Mouse (Mus musculus) kidney, adult 2 months (tissue): ENCODE measurements around the gene Spc24. TPM values are rescaled to one million over a fixed set of nuclear protein-coding genes. Genes with fewer than 3 reads are reported as not detected.

Experiments
- DNase-seq: peaks from one replicate; pipeline ENCODE4 v3.0.0; 2021
- H3K27ac ChIP-seq: fragments of 200-500 bp; 2 replicates; pipeline ENCODE4 v1.5.1; 2012; ENCODE audit warnings: low read depth, low read length, control low read depth, inconsistent platforms; ENCODE audit not compliant: insufficient read depth
- H3K27me3 ChIP-seq: fragments of 200-500 bp; replicated peaks from 2 replicates; pipeline ENCODE4 v1.6.1; 2012; ENCODE audit warnings: mild to moderate bottlenecking, moderate library complexity, low read length, inconsistent platforms; ENCODE audit not compliant: control insufficient read depth, insufficient read depth
- H3K36me3 ChIP-seq: fragments of 200-500 bp; 2 replicates; pipeline ENCODE4 v1.6.1; 2012; ENCODE audit warnings: mild to moderate bottlenecking, moderate library complexity, low read length, inconsistent platforms; ENCODE audit not compliant: control insufficient read depth, insufficient read depth
- H3K4me1 ChIP-seq: fragments of 200-500 bp; 2 replicates; pipeline ENCODE4 v1.6.1; 2011; ENCODE audit warnings: low read length; ENCODE audit not compliant: control insufficient read depth, insufficient read depth
- H3K4me3 ChIP-seq: fragments of 200-500 bp; 2 replicates; pipeline ENCODE4 v1.5.1; 2011; ENCODE audit warnings: mild to moderate bottlenecking, low read depth, low read length, control low read depth; ENCODE audit not compliant: insufficient read depth
- CTCF ChIP-seq: fragments of 200-500 bp; conservative IDR thresholded peaks from 2 replicates; pipeline ENCODE4 v1.5.1; 2011; ENCODE audit warnings: low read depth, mild to moderate bottlenecking, control low read depth, low read length, moderate library complexity, mixed read lengths; ENCODE audit not compliant: insufficient read depth, insufficient read length
- POLR2A ChIP-seq: fragments of 200-500 bp; IDR thresholded peaks from one replicate; pipeline ENCODE4 v1.6.1; 2011; ENCODE audit warnings: low read depth, low read length, control low read depth
- WGBS: fragments of 180-500 bp; shearing (Covaris S2); methylation state at CpG from one replicate; pipeline ENCODE4 v1.1.7; 2018; 5-methylcytosine and 5-hydroxymethylcytosine counted together
- polyA plus RNA-seq: library from polyadenylated mRNA; depleted of rRNA; stranded (reverse); fragments of >200 nt; gene quantifications from 2 replicates; pipeline ENCODE4 v1.2.3, GENCODE M21; 2012

Spc24 gene
- polyA plus RNA-seq, 1 experiment: 6.0 TPM

DNA sequence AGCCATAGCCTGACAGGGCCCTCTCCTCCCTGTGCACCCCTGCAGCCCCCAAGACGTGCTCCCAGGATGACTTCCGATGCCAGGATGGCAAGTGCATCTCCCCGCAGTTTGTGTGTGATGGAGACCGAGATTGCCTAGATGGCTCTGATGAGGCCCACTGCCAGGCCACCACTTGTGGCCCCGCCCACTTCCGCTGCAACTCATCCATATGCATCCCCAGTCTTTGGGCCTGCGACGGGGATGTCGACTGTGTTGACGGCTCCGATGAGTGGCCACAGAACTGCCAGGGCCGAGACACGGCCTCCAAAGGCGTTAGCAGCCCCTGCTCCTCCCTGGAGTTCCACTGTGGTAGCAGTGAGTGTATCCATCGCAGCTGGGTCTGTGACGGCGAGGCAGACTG lies 26.7 kb downstream of the Spc24 start:
- no peak overlapping the region for H3K27ac ChIP-seq
- no peaks in the 10 kb centered on the region; the same call in 1 of the 2 replicates for H3K36me3 ChIP-seq
- peaks cover 7% of the 10 kb centered on the region; the same call in 1 of the 2 replicates for H3K4me1 ChIP-seq
- WGBS: 96% methylated on average over 17 of the region's 17 CpGs
- H3K4me3 ChIP-seq: no peak overlapping the region
- TF ChIP-seq POLR2A: no peak
- no peak for TF ChIP-seq CTCF
- DNase-seq: no peak
- no peaks in the 10 kb centered on the region for H3K27me3 ChIP-seq

DNA sequence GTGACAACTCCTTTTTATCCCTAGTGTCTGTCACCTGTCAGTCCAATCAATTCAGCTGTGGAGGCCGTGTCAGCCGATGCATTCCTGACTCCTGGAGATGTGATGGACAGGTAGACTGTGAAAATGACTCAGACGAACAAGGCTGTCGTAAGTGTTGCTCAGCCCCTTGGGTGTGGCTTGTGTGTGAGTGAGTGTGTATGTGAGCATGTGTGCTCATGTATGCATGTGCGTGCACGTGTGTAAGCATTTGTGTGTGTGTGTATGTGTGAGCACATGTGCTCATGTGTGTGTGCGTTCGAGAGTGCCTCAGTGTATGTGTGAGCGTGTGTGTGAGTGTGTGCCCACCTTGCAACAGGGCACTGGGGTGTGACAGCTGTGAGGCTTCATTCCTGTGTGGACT lies 27.8 kb downstream of the Spc24 start:
- no peak for DNase-seq
- WGBS: 93% methylated on average over 9 of the region's 9 CpGs
- Histone ChIP-seq H3K36me3 (no peaks in the 10 kb centered on the region; the same call in 1 of the 2 replicates), H3K27ac (no peak overlapping the region), H3K4me1 (peaks cover 7% of the 10 kb centered on the region; the same call in 1 of the 2 replicates), H3K27me3 (no peaks in the 10 kb centered on the region), H3K4me3 (no peak overlapping the region)
- TF ChIP-seq POLR2A (no peak), CTCF (no peak)

DNA sequence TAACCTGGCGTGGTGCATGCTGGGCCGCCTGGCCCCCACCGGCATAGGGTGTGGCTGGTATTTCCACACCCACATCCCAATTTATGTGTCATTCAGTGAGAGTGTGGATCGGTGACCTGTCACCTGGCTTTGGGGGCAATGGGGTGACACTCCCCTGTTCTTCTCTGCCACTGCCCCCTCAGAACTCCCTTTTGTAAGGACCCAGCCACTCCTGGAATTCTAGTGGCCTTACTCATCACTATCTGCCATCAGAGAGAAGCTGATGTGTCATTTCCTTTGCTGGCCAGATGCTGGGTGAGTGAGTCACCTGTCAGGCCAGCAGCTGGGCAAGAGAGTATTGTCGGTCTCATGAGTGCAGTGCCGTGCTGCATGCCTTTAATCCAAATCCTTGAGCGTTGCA lies 30.8 kb downstream of the Spc24 start:
- H3K27ac ChIP-seq: no peak overlapping the region
- TF ChIP-seq CTCF (no peak), POLR2A (no peak)
- no peak for DNase-seq
- H3K36me3 ChIP-seq: no peaks in the 10 kb centered on the region
- no peaks in the 10 kb centered on the region for H3K27me3 ChIP-seq
- H3K4me3 ChIP-seq: no peak overlapping the region
- 75% methylated on average over 7 of the region's 7 CpGs for WGBS
- no peaks in the 10 kb centered on the region for H3K4me1 ChIP-seq

DNA sequence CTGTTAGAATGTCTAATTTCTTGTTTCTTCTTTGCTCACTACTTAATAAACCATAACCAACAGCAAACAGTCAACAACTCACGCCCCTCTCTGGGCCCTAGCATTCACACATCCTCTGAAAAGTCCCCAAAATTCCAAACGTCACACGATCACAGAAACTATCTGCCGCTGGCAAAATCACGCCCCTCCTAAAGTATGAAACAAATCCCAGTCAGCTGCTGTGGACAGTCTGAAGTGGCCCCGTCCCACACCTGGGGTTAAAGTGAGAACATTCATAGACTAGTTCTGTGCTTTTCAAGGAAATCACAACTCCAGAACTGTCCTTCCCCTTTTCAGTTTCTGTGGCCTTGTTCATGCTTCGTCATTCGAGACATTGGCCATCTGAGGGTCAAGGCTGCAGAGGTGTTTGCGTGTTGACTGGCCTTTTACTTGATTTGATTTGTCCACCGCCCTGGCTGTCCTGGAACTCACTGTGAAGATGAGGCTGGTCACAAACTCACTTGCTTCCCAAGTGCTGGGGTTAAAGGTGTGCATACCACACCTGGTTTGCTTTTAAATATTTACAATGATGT lies 31.8 kb downstream of the Spc24 start:
- no peak overlapping the region for H3K27ac ChIP-seq
- H3K4me3 ChIP-seq: no peak overlapping the region
- H3K36me3 ChIP-seq: no peaks in the 10 kb centered on the region
- H3K27me3 ChIP-seq: no peaks in the 10 kb centered on the region
- no peak for TF ChIP-seq POLR2A
- TF ChIP-seq CTCF: no peak
- DNase-seq: no peak
- 86% methylated on average over 10 of the region's 10 CpGs for WGBS
- no peaks in the 10 kb centered on the region for H3K4me1 ChIP-seq

DNA sequence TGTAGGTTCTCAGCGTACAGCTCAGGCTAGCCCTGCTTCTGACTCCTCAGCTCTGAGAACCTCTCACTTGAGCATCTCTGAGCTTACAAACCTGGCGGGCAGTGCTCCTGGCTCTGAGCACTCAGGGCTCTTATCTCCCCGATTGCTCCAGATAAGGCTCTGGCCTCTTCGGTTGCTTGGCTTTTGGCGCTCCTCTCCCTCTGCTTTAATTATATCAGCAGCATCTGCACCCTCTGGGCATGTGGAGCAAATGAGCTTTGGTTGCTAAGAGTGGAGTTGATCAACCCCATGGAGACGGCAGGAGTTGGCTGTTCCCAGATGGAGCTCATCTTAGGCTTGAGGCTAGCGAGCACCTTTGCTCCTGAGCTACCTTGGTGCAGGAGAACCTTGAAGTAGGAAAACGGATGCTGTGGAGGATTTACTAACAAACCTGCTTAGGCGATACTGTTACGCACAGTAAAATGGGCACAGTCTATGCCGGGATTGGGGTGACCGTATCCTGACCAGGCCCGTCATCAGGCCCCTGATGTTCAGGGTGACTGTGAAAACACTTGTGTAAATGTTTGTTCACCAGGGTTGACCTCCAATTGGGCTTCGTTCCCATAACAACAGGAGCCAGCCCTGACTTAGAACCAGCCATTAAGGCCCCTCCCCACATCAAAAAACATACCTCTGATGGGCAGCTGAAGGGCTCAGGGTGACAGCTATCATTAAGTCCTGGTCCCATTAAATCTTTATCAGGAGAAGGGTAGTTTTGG lies 33.7 kb downstream of the Spc24 start:
- no peak overlapping the region for H3K4me3 ChIP-seq
- H3K27ac ChIP-seq: no peak overlapping the region
- no peaks in the 10 kb centered on the region for H3K27me3 ChIP-seq
- TF ChIP-seq CTCF (no peak), POLR2A (no peak)
- 0 out of 2 replicates have a peak, but pooled peaks cover 3% of the 10 kb centered on the region for H3K4me1 ChIP-seq
- no peak for DNase-seq
- H3K36me3 ChIP-seq: no peaks in the 10 kb centered on the region
- WGBS: 76% methylated on average over 14 of the region's 14 CpGs

DNA sequence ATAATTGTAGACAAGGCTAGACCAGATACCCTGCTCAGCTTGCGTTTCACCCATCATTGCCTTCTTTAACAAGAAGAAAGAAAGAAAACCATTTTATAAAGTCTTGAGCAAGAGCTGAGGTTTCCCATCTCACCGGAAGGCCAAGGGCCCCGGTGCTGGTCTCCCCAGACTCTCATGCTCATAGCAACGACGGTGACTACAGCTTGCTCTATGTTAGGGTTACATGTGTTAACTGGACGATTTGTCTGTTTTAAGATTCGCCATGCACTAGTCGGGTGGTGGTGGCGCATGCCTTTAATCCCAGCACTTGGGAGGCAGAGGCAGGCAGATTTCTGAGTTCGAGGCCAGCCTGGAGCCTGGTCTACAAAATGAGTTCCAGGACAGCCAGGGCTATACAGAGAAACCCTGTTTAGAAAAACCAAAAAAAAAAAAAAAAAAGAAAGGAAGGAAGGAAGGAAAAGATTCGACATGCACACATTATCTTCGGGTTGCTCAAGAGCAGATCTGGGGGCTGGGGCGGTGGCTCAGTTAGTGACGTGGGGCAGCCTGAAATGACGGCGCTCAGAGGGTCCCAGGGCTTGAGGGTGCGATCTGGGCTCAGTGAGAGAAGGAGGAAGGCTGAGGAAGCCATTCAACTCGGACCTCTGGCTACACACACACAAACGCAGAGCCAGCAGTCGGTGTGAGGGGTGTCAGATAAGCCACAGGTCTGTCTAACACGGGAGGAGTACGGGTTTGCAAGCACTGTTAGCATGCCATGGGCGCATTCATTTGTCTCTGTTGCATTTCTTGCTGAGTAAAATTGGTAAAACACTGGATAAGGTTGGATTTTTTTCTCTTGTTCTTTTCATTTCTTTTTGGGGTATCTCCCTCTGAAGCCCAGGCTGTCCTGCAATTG lies 34.6 kb downstream of the Spc24 start:
- H3K27me3 ChIP-seq: no peaks in the 10 kb centered on the region
- H3K4me3 ChIP-seq: no peak overlapping the region
- no peak for DNase-seq
- H3K4me1 ChIP-seq: 0 out of 2 replicates have a peak, but pooled peaks cover 3% of the 10 kb centered on the region
- WGBS: 81% methylated on average over 23 of the region's 23 CpGs
- H3K36me3 ChIP-seq: no peaks in the 10 kb centered on the region
- H3K27ac ChIP-seq: no peak overlapping the region
- TF ChIP-seq CTCF: no peak
- TF ChIP-seq POLR2A: no peak

DNA sequence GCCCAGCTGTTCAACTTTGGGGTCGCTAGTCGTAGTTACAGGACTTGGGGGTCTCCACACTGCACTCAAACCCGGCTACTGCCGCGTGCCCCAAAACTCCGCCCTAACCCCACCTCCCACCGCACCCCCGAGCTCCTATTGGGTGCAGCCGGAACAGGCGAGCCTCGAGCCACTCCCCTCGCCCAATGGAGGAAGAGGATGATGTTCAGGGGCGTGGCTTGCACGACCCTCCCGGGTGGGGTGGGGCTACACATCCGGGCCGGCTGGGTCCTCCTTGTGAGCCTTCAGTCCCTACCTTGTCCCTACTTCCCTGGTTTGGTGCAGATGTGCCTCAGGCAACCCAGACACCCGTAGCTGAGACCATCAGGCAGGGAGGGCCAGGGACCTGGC lies 36.0 kb downstream of the Spc24 start:
- peak overlapping the region; percentile 83 for H3K4me3 ChIP-seq
- peak; percentile 94 for DNase-seq
- WGBS: 2% methylated on average over 18 of the region's 18 CpGs
- H3K4me1 ChIP-seq: 0 out of 2 replicates have a peak, but pooled peaks cover 3% of the 10 kb centered on the region
- no peaks in the 10 kb centered on the region for H3K36me3 ChIP-seq
- H3K27me3 ChIP-seq: no peaks in the 10 kb centered on the region
- TF ChIP-seq CTCF: no peak
- TF ChIP-seq POLR2A: no peak
- peak overlapping the region; percentile 67 for H3K27ac ChIP-seq
